Mouse (Mus musculus): ENCODE data around the gene Morc1.

DNA sequence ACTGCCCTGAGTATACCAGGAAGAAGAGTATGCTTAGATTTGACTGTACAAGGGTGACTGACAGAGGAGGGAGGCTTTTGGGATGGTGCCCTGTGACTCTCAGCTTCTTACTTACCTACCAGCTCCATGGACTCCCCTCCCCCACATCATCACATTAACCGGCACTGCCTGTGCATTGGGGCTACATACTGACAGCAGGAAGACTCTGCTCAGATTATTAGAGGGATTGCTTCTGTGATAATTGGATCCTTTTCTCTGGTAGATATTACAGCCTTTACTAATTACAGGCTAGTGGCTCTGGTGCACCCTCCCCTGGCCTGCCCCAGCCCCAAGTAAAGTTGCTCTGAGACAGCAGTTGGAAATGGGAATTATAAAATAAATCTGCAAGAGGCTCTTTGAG, 1.6 kb upstream of the Morc1 start:
- TF ChIP-seq POLR2A (IDR thresholded peaks at IDR 0.05; ENCODE audit: borderline replicate concordance, extremely low read depth, low read depth, low read length) (no peak), CTCF (IDR thresholded peaks at IDR 0.05; ENCODE audit: insufficient read depth, low read length) (no peak)
